Mouse (Mus musculus) forebrain, embryonic 15.5 days (tissue): ENCODE results near the gene E2f8. TPM values are rescaled to one million over a fixed set of nuclear protein-coding genes. Genes with fewer than 3 reads are reported as not detected.

ENCODE experiments used
- ATAC-seq: fragments of 200-750 bp; cut with Nextera tagmentation; replicated peaks from 2 replicates; pipeline ENCODE4 v1.8.0; 2017; ENCODE audit warnings: mild to moderate bottlenecking, moderate TSS enrichment, moderate library complexity
- H3K27ac ChIP-seq: fragments of 300-500 bp; sonication (generic); replicated peaks from 2 replicates; pipeline ENCODE4 v1.5.1; 2015; ENCODE audit warnings: mild to moderate bottlenecking, inconsistent platforms
- H3K27me3 ChIP-seq: fragments of 300-500 bp; sonication (generic); 2 replicates; pipeline ENCODE4 v1.6.1; 2015; ENCODE audit warnings: inconsistent platforms
- H3K36me3 ChIP-seq: fragments of 300-500 bp; sonication (generic); 2 replicates; pipeline ENCODE4 v1.6.1; 2015; ENCODE audit warnings: mild to moderate bottlenecking, inconsistent platforms
- H3K4me1 ChIP-seq: fragments of 300-500 bp; sonication (generic); 2 replicates; pipeline ENCODE4 v1.6.1; 2015; ENCODE audit warnings: inconsistent platforms
- H3K4me2 ChIP-seq: fragments of 300-500 bp; sonication (generic); replicated peaks from 2 replicates; pipeline ENCODE4 v1.6.1; 2015; ENCODE audit warnings: mild to moderate bottlenecking, inconsistent platforms
- H3K4me3 ChIP-seq: fragments of 300-500 bp; sonication (generic); 2 replicates; pipeline ENCODE4 v1.5.1; 2015; ENCODE audit warnings: mild to moderate bottlenecking, inconsistent platforms
- H3K9ac ChIP-seq: fragments of 300-500 bp; sonication (generic); replicated peaks from 2 replicates; pipeline ENCODE4 v1.6.1; 2015; ENCODE audit warnings: mild to moderate bottlenecking, inconsistent platforms
- H3K9me3 ChIP-seq: fragments of 300-500 bp; sonication (generic); 2 replicates; pipeline ENCODE4 v1.6.1; 2016; ENCODE audit warnings: inconsistent platforms
- WGBS: fragments of 180-500 bp; shearing (Covaris S2); methylation state at CpG from one replicate; pipeline ENCODE4 v1.1.7; 2015; ENCODE audit warnings: mixed read lengths; 5-methylcytosine and 5-hydroxymethylcytosine counted together
- polyA plus RNA-seq: library from polyadenylated mRNA; unstranded; fragments of >200 nt; fragmentation: Nextera tagmentation; extraction: Ambion mirVana; gene quantifications from 2 replicates; pipeline ENCODE4 v1.2.1, GENCODE M21; 2015

The E2f8 gene
- polyA plus RNA-seq, 1 experiment from 2014 or later, result 6.3 TPM

- Histone ChIP-seq H3K27me3 (peaks cover 18% of the 10 kb centered on the region), H3K9ac (no peak overlapping the region), H3K36me3 (no peaks in the 10 kb centered on the region), H3K4me3 (no peak overlapping the region), H3K4me1 (peaks cover 12% of the 10 kb centered on the region), H3K9me3 (no peaks in the 10 kb centered on the region), H3K27ac (no peak overlapping the region), H3K4me2 (no peak overlapping the region)
- 90% methylated on average over 2 of the region's 2 CpGs for WGBS
- ATAC-seq, result no peak
Measured at GRCm38 (mm10) chr7:48888751-48889150, 7.4 kb upstream of the E2f8 start.

- no peaks in the 10 kb centered on the region for H3K36me3 ChIP-seq
- no peak overlapping the region for H3K27ac ChIP-seq
- H3K9ac ChIP-seq, result no peak overlapping the region
- H3K4me3 ChIP-seq, result no peak overlapping the region
- 53% methylated on average over 8 of the region's 8 CpGs for WGBS
- no peak overlapping the region for H3K4me2 ChIP-seq
- no peak for ATAC-seq
- no peaks in the 10 kb centered on the region for H3K9me3 ChIP-seq
- peaks cover 12% of the 10 kb centered on the region for H3K4me1 ChIP-seq
- H3K27me3 ChIP-seq, result peaks cover 20% of the 10 kb centered on the region
Measured at GRCm38 (mm10) chr7:48887973-48888372, 6.6 kb upstream of the E2f8 start.

DNA sequence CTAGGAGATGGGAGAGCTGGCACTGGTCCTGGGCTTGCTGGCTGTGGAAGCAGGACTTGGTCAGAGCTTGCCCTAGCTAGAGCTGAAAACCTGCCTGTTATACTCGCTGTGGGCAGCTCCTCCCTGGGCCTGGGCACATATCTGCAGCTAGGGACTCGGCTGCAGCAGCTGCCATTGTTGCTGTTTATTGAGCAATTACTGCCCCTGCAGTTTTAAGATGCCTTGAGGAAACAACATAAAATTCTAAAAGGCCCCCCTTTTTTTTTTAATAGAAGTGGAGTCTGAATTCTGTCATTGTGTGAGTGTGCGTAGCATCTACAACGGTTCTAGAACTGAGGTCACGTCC, 2.8 kb upstream of the E2f8 start:
- Histone ChIP-seq H3K36me3 (no peaks in the 10 kb centered on the region), H3K4me1 (peaks cover 21% of the 10 kb centered on the region), H3K9ac (no peak overlapping the region), H3K27me3 (peaks cover 31% of the 10 kb centered on the region), H3K27ac (no peak overlapping the region), H3K9me3 (no peaks in the 10 kb centered on the region), H3K4me3 (no peak overlapping the region), H3K4me2 (no peak overlapping the region)
- WGBS, result 66% methylated on average over 5 of the region's 5 CpGs
- ATAC-seq, result no peak

GRCm38 (mm10) chr7:48883525-48884265, 2.3 kb upstream of the E2f8 start:
- Histone ChIP-seq H3K27me3 (peaks cover 31% of the 10 kb centered on the region), H3K4me2 (no peak overlapping the region), H3K27ac (no peak overlapping the region), H3K9me3 (no peaks in the 10 kb centered on the region), H3K36me3 (no peaks in the 10 kb centered on the region), H3K4me1 (peaks cover 21% of the 10 kb centered on the region), H3K4me3 (no peak overlapping the region), H3K9ac (no peak overlapping the region)
- WGBS, result 85% methylated on average over 4 of the region's 4 CpGs
- ATAC-seq, result no peak

DNA sequence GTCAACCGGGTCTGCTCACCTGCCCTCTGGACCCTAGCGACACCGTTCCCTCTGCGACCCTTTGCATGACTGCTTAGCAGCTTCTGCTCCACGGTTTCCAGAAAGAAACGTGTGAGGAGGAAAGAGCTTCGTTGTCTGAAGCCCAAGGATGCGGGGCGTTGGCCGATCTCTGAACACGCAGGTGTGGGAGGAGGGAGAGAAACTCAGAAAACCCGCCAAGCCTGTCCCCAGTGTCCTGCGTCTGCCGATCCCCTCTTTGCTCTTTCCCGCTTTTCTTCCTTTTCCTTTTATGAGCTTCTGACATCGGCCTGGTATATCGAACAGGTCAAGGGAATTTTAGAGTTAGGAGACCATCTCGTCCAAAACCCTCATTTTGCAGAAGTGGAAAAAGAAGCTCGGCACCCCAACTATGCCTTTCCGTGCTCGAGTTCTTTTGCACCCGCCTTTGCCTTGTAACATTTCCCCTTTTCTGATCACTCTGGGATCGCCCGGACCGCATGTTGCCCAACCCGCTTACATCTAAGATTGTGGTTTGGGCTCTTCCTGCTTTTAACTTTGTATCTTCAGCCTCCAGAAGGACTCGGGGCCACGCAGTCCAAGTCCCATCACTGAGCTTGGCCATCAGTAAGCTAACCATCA, 694 bp upstream of the E2f8 start:
- Histone ChIP-seq H3K27me3 (peaks cover 31% of the 10 kb centered on the region), H3K9me3 (no peaks in the 10 kb centered on the region), H3K4me3 (peak overlapping the region; percentile 74), H3K4me1 (peaks cover 21% of the 10 kb centered on the region), H3K9ac (0 out of 2 replicates have a peak overlapping the region, but pooled peaks have one; percentile 2), H3K36me3 (no peaks in the 10 kb centered on the region), H3K4me2 (peak overlapping the region; percentile 100), H3K27ac (no peak overlapping the region)
- 2% methylated on average over 28 of the region's 28 CpGs for WGBS
- ATAC-seq, result no peak

DNA sequence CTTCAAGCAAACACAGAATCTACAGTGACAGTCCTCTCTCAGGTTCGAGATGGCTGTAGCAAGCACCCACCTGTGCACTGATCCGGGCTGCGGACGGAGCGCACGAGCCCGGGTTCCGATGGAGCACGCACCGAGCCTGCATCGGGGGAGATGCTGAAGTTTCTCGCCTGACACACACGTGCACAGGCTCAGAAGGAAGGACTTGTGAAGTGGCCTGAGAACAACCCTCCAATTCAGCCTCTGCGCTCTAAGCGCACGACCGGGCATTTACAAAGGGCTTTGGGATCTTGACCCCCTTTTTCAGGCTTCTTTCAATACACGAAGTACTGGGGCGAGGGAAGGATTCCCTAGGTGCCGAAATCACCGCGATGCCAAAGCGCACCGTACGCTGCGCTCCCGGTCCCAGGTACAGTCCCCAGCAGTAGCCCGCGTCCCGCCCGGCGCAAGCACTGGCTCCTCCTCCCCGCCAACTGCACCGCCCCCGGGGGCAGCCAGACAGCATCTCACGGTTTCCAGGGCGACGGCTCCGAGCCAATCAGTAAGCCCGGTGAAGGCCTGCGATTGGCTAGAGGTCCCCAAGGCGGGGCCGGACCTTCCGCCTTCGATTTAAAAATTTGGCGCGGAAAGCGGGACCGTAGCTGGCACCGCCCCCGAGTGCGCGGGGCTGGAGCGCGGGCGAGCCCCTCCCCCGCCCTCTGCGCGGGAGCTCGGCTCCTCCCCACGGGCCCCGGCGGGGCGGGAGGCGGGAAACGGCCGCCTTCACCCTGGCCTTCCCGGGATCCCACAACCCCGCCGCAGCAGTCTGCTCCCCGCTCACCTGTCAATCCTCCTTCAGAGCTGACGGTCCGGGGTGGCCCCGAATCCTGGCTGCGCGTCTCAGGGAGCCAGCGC, 560 bp downstream of the E2f8 start:
- H3K4me1 ChIP-seq, result peaks cover 21% of the 10 kb centered on the region
- H3K9me3 ChIP-seq, result no peaks in the 10 kb centered on the region
- peak; percentile 98 for ATAC-seq
- H3K4me3 ChIP-seq, result peak overlapping the region; percentile 74
- peaks cover 31% of the 10 kb centered on the region for H3K27me3 ChIP-seq
- peak overlapping the region; percentile 57 for H3K27ac ChIP-seq
- under 1% methylated on average over 76 of the region's 77 CpGs for WGBS
- H3K9ac ChIP-seq, result peak overlapping the region; percentile 55
- no peaks in the 10 kb centered on the region for H3K36me3 ChIP-seq
- peak overlapping the region; percentile 100 for H3K4me2 ChIP-seq

- Histone ChIP-seq H3K9me3 (no peaks in the 10 kb centered on the region), H3K27ac (no peak overlapping the region), H3K4me3 (peak overlapping the region; percentile 27), H3K27me3 (peaks cover 23% of the 10 kb centered on the region; the same call in 1 of the 2 replicates), H3K9ac (no peak overlapping the region), H3K4me1 (peaks cover 21% of the 10 kb centered on the region), H3K4me2 (peak overlapping the region; percentile 34), H3K36me3 (no peaks in the 10 kb centered on the region)
- WGBS, result 34% methylated on average over 3 of the region's 3 CpGs
- ATAC-seq, result no peak
Measured at GRCm38 (mm10) chr7:48879574-48879973, 1.8 kb downstream of the E2f8 start.

DNA sequence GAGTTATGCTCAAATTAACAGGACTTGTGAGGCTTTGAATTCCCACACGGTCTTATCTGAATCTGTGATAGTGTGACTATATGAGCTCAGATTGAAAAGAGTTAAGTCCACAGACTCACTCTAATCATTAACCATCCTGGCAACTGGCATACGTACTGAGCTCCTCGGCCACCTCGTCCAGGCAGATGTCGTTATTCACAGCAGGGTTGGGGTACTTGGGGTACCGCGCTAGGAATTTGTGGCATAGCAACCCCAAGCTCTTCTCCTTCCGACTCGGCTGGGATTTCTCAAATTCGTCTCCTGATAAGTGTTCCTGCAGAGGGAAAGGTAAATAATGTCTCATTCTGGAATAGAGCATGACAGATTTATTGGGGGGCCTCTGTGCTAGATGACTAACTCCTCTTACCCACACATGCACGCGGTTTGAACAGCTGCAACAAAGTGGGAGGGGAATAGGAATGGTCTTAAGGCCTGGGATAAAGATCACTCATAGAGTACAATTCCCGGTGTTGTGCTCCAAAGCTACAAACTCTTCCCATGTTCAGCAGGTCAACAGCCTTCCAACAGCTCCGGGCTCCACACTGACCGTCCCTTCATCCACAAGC, 3.5 kb downstream of the E2f8 start:
- ATAC-seq, result no peak
- H3K9me3 ChIP-seq, result no peaks in the 10 kb centered on the region
- H3K9ac ChIP-seq, result no peak overlapping the region
- no peaks in the 10 kb centered on the region for H3K36me3 ChIP-seq
- peaks cover 11% of the 10 kb centered on the region; the same call in 1 of the 2 replicates for H3K27me3 ChIP-seq
- peaks cover 24% of the 10 kb centered on the region for H3K4me1 ChIP-seq
- no peak overlapping the region for H3K4me3 ChIP-seq
- 86% methylated on average over 15 of the region's 15 CpGs for WGBS
- no peak overlapping the region for H3K27ac ChIP-seq
- no peak overlapping the region for H3K4me2 ChIP-seq

DNA sequence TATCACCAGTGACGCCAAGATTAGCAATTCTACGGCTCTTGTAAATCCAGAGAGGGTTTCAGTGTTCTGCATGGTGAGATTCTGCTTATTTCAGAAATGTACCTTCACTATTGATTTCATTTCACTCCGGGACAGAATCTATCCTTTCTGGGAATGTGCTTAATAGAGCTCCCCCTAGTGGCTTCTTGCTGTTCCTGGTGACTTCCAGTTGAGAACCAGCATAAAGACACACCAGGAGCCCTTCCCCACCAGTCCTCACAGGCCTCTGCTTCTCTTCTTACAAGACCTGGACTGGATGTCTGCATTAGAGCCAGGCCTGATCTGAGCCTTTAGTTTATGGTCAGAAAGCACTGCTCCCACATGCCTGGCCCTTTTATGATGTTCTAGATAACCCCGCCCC, 4.9 kb downstream of the E2f8 start:
- Histone ChIP-seq H3K36me3 (no peaks in the 10 kb centered on the region), H3K27ac (no peak overlapping the region), H3K4me1 (peaks cover 15% of the 10 kb centered on the region), H3K4me3 (no peak overlapping the region), H3K9ac (no peak overlapping the region), H3K4me2 (no peak overlapping the region), H3K27me3 (no peaks in the 10 kb centered on the region), H3K9me3 (no peaks in the 10 kb centered on the region)
- 68% methylated on average over 4 of the region's 4 CpGs for WGBS
- ATAC-seq, result no peak

DNA sequence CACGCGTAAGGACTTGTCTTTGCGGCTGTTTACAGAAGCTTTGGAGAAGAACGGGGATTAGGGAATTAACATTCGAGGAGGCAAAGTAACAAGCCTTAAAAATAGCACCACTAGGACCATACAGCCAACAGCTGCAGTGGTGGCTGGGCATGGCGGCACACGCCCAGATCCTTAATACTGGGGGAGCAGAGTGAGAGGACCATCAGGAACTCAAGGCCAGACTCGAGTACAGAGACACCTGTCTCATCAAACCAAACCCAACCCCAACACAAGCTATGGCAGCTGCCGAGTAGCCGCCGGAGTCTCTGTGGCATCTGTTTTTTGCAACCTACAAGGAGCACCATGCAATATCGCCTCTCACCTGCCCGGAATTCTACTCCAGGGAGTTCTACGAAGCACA, 6.3 kb downstream of the E2f8 start:
- H3K27me3 ChIP-seq, result no peaks in the 10 kb centered on the region
- no peak overlapping the region for H3K4me3 ChIP-seq
- H3K9ac ChIP-seq, result no peak overlapping the region
- WGBS, result 84% methylated on average over 14 of the region's 14 CpGs
- peaks cover 7% of the 10 kb centered on the region; the same call in 1 of the 2 replicates for H3K4me1 ChIP-seq
- H3K4me2 ChIP-seq, result no peak overlapping the region
- H3K36me3 ChIP-seq, result no peaks in the 10 kb centered on the region
- H3K27ac ChIP-seq, result no peak overlapping the region
- H3K9me3 ChIP-seq, result no peaks in the 10 kb centered on the region
- ATAC-seq, result no peak

DNA sequence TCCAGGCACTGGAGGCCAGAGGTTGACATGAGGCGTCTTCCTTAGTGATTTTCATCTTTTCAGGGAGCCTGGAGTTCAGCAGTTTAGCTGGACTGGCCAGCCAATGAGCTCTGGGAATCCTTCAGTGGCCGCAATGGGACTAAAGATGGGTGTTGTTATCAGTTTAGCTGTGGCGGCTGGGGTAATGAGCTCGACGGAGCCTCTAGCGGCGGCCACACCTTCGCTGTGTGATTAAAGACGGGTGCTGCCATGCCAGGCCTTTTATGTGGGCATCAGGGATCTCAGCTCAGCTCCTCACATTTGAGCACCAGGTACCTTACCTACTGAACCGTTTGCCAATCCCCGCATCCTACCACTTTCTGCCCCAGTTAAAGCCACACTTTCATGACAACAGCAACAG, 10.1 kb downstream of the E2f8 start:
- Histone ChIP-seq H3K27me3 (no peaks in the 10 kb centered on the region), H3K27ac (no peak overlapping the region), H3K4me2 (no peak overlapping the region), H3K9me3 (no peaks in the 10 kb centered on the region), H3K4me3 (no peak overlapping the region), H3K4me1 (0 out of 2 replicates have a peak, but pooled peaks cover 3% of the 10 kb centered on the region), H3K36me3 (0 out of 2 replicates have a peak, but pooled peaks cover 3% of the 10 kb centered on the region), H3K9ac (no peak overlapping the region)
- ATAC-seq, result no peak
- 93% methylated on average over 11 of the region's 11 CpGs for WGBS
